9 mouse cellular contexts compared by ENCODE assay signal in genomic region chr2:170507734-170508133, GRCm38 (mm10). TPM values are rescaled to one million over a fixed set of nuclear protein-coding genes. Genes with fewer than 3 reads are reported as not detected.
DNase-seq lines count a peak whose midpoint lies in the region; ATAC-seq and TF ChIP-seq lines count a peak whose summit lies in the region.
"Had no signal": no experiment of that assay in that cellular context is flagged by ENCODE, and none has a peak within 500 bp of the region (broad histone marks: within the 10 kb centered on the region; RNA-seq: fewer than 3 reads in every experiment).

No protein-coding gene starts in this region.

- peak; percentile 38 for ATAC-seq in granulocyte monocyte progenitor cell, adult 5-6 weeks (replicated peaks; ENCODE audit: poor library complexity, severe bottlenecking)

- no peak overlapping the region for H3K4me3 ChIP-seq in cortical plate, adult 2 months (ENCODE audit: insufficient read depth, low read length)
- H3K4me3 ChIP-seq: lung, embryonic 15.5 days had no signal

- DNase-seq in CD8-positive naive resting alpha-beta T cell, adult 2 months (ENCODE audit: low read depth in 2 of 2, low spot score in 2 of 2): peak; percentile 71 to 78
- DNase-seq in adrenal gland, adult (ENCODE audit: inconsistent age in 2 of 2, low spot score in 1 of 2): peak; percentile 77 to 94
- peak; percentile 79 for DNase-seq in layer of hippocampus, adult 9-10 months (ENCODE audit: low spot score)
- peak; percentile 89 for DNase-seq in lung, postnatal 36 days
- DNase-seq in right cerebral cortex, postnatal 4 days: peak; percentile 86
- peak; percentile 67 for DNase-seq in yolk sac, embryonic 10.5 days (ENCODE audit: low spot score)

- no peaks in the 10 kb centered on the region for H3K4me1 ChIP-seq in cortical plate, adult 2 months (ENCODE audit: control insufficient read depth, insufficient read depth, low read length)

- H3K27ac ChIP-seq in cortical plate, adult 2 months (ENCODE audit: insufficient read depth, low read length): no peak overlapping the region
- H3K27ac ChIP-seq: lung, embryonic 15.5 days had no signal

- TF ChIP-seq CTCF in cortical plate, adult 2 months (IDR thresholded peaks at IDR 0.05; ENCODE audit: extremely low read depth, insufficient read depth, low read length): peak; percentile 82

- TF ChIP-seq POLR2A in cortical plate, adult 2 months (IDR thresholded peaks at IDR 0.05; ENCODE audit: extremely low read depth, insufficient read depth, low read length): no peak

RNA-seq across cellular contexts. Expression of gene Cyp24a1, which starts 10.8 kb away (rescaled TPM):
- 0.08 and 0.15 TPM in 2 replicates for polyA plus RNA-seq in cortical plate, adult 2 months (2012; rRNA removed)
- total RNA-seq in granulocyte monocyte progenitor cell, adult 5-6 weeks (2014; fragmentation: Nextera tagmentation): not detected in 2 replicates
- total RNA-seq in granulocyte monocyte progenitor cell, adult 5-6 weeks (2017): not detected in 2 replicates
- polyA plus RNA-seq: lung, embryonic 15.5 days had no signal

RNA-seq across cellular contexts. Expression of gene Pfdn4, which starts 11.5 kb away (rescaled TPM):
- 29.4 and 33.2 TPM in 2 replicates for polyA plus RNA-seq in cortical plate, adult 2 months (2012; rRNA removed)
- 52.7 and 59.1 TPM in 2 replicates for total RNA-seq in granulocyte monocyte progenitor cell, adult 5-6 weeks (2014; fragmentation: Nextera tagmentation)
- total RNA-seq in granulocyte monocyte progenitor cell, adult 5-6 weeks (2017): 58.7 and 82.4 TPM in 2 replicates
